Mouse (Mus musculus): ENCODE measurements around the gene Net1. TPM values are rescaled to one million over a fixed set of nuclear protein-coding genes. Genes with fewer than 3 reads are reported as not detected.
"Not testable (repeated sequence)": the region's sequence is repeated elsewhere in the genome, so short reads cannot be mapped to it uniquely, and the experiment has no call there.

Net1 gene
- polyA plus RNA-seq, 1 experiment from 2014 or later: 82.0 TPM

- Histone ChIP-seq H3K4me3 (ENCODE audit: low read depth, low read length) (no peak overlapping the region), H3K9ac (ENCODE audit: low read depth, low read length) (no peak overlapping the region), H3K36me3 (ENCODE audit: control insufficient read depth, insufficient read depth, low read length) (no peaks in the 10 kb centered on the region), H3K27ac (replicated peaks; ENCODE audit: low read depth, low read length) (no peak overlapping the region), H3K4me1 (ENCODE audit: control insufficient read depth, insufficient read depth, low read length) (no peaks in the 10 kb centered on the region), H3K9me3 (ENCODE audit: control insufficient read depth, low read length) (no peaks in the 10 kb centered on the region), H3K27me3 (replicated peaks; ENCODE audit: control insufficient read depth, insufficient read depth, low read length) (no peaks in the 10 kb centered on the region), H3K4me2 (ENCODE audit: low read depth, low read length) (no peak overlapping the region)
- ATAC-seq (ENCODE audit: low read depth): no peak
- DNase-seq (ENCODE audit: low spot score): no peak
- 86% methylated on average over 5 of the region's 5 CpGs for WGBS
Measured at GRCm38 (mm10) chr13:3924483-3924882, 6.5 kb upstream of the Net1 start.

GRCm38 (mm10) chr13:3913504-3913903, 4.5 kb downstream of the Net1 start:
- DNase-seq (ENCODE audit: low spot score): no peak
- Histone ChIP-seq H3K4me2 (ENCODE audit: low read depth, low read length) (no peak overlapping the region), H3K4me1 (ENCODE audit: control insufficient read depth, insufficient read depth, low read length) (no peaks in the 10 kb centered on the region; the same call in 1 of the 2 replicates), H3K9ac (ENCODE audit: low read depth, low read length) (no peak overlapping the region), H3K36me3 (ENCODE audit: control insufficient read depth, insufficient read depth, low read length) (peaks cover 9% of the 10 kb centered on the region; the same call in 1 of the 2 replicates), H3K27me3 (replicated peaks; ENCODE audit: control insufficient read depth, insufficient read depth, low read length) (no peaks in the 10 kb centered on the region), H3K4me3 (ENCODE audit: low read depth, low read length) (no peak overlapping the region), H3K27ac (replicated peaks; ENCODE audit: low read depth, low read length) (no peak overlapping the region), H3K9me3 (ENCODE audit: control insufficient read depth, low read length) (no peaks in the 10 kb centered on the region)
- 76% methylated on average over 4 of the region's 4 CpGs for WGBS
- ATAC-seq (ENCODE audit: low read depth): no peak

DNA sequence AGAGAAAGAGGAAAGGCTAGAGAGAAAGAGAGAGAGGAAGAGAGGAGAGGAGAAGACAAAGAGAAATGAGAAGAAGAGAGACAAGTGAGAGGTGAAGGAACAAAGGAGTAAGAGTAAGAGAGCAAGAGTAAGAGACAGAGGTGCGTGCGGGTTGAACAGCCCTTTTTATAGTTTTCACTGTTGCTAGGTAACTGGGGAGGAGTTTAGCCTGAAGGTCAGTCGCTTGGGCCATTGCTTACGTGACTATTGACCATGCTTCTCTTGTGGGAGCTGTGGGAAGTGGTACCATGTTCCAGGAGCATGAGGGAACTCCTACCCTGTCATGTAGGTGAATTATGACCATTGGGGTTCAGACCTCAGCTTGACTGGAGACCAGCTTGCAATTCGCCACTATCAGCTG, 7.7 kb downstream of the Net1 start:
- 87% methylated on average over 5 of the region's 5 CpGs for WGBS
- no peak overlapping the region for H3K4me3 ChIP-seq (ENCODE audit: low read depth, low read length)
- ATAC-seq (ENCODE audit: low read depth): no peak
- H3K4me2 ChIP-seq (ENCODE audit: low read depth, low read length): no peak overlapping the region
- no peak for DNase-seq (ENCODE audit: low spot score)
- H3K36me3 ChIP-seq (ENCODE audit: control insufficient read depth, insufficient read depth, low read length): peaks cover 7% of the 10 kb centered on the region; the same call in 1 of the 2 replicates
- H3K27me3 ChIP-seq (replicated peaks; ENCODE audit: control insufficient read depth, insufficient read depth, low read length): no peaks in the 10 kb centered on the region
- no peaks in the 10 kb centered on the region for H3K9me3 ChIP-seq (ENCODE audit: control insufficient read depth, low read length)
- H3K4me1 ChIP-seq (ENCODE audit: control insufficient read depth, insufficient read depth, low read length): no peaks in the 10 kb centered on the region
- H3K9ac ChIP-seq (ENCODE audit: low read depth, low read length): no peak overlapping the region
- H3K27ac ChIP-seq (replicated peaks; ENCODE audit: low read depth, low read length): no peak overlapping the region

GRCm38 (mm10) chr13:3908262-3908661, 9.8 kb downstream of the Net1 start:
- no peak overlapping the region for H3K9ac ChIP-seq (ENCODE audit: low read depth, low read length)
- H3K4me1 ChIP-seq (ENCODE audit: control insufficient read depth, insufficient read depth, low read length): no peaks in the 10 kb centered on the region; the same call in 1 of the 2 replicates
- H3K9me3 ChIP-seq (ENCODE audit: control insufficient read depth, low read length): no peaks in the 10 kb centered on the region
- no peak overlapping the region for H3K27ac ChIP-seq (replicated peaks; ENCODE audit: low read depth, low read length)
- H3K27me3 ChIP-seq (replicated peaks; ENCODE audit: control insufficient read depth, insufficient read depth, low read length): no peaks in the 10 kb centered on the region
- no peak for ATAC-seq (ENCODE audit: low read depth)
- H3K4me3 ChIP-seq (ENCODE audit: low read depth, low read length): no peak overlapping the region
- no peaks in the 10 kb centered on the region for H3K36me3 ChIP-seq (ENCODE audit: control insufficient read depth, insufficient read depth, low read length)
- no peak overlapping the region for H3K4me2 ChIP-seq (ENCODE audit: low read depth, low read length)
- DNase-seq (ENCODE audit: low spot score): no peak
- 89% methylated on average over 4 of the region's 4 CpGs for WGBS

DNA sequence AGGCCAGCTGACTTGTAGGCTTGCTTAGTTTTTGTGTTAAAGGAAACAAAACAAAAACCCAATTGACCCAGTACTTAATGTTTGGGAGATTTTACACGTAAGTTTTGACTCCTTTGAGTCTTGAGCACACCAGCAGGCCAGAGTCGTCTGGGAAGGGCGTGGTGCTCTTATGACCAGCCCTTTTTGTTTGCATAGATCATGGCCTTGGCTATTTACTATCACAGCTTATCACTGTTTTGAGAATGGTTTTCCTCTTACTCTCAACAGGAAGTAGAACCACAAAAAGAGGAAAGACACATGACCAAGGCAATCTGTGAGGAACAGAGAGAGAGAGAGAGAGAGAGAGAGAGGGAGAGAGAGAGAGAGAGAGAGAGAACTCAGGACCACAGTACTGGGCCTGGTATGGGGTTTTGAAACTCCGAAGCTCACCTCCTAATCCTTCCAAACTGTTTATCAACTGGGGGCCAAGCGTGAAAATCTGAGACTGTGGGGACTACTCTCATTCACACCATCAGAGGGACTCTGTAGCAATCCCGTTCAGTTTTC, 10.8 kb downstream of the Net1 start:
- Histone ChIP-seq H3K36me3 (ENCODE audit: control insufficient read depth, insufficient read depth, low read length) (no peaks in the 10 kb centered on the region), H3K4me2 (ENCODE audit: low read depth, low read length) (no peak overlapping the region), H3K27ac (replicated peaks; ENCODE audit: low read depth, low read length) (no peak overlapping the region), H3K9me3 (ENCODE audit: control insufficient read depth, low read length) (no peaks in the 10 kb centered on the region), H3K27me3 (replicated peaks; ENCODE audit: control insufficient read depth, insufficient read depth, low read length) (no peaks in the 10 kb centered on the region), H3K9ac (ENCODE audit: low read depth, low read length) (no peak overlapping the region), H3K4me1 (ENCODE audit: control insufficient read depth, insufficient read depth, low read length) (no peaks in the 10 kb centered on the region; the same call in 1 of the 2 replicates), H3K4me3 (ENCODE audit: low read depth, low read length) (no peak overlapping the region)
- ATAC-seq (ENCODE audit: low read depth) (no peak), DNase-seq (ENCODE audit: low spot score) (no peak)
- 82% methylated on average over 6 of the region's 6 CpGs for whole genome bisulfite sequencing

DNA sequence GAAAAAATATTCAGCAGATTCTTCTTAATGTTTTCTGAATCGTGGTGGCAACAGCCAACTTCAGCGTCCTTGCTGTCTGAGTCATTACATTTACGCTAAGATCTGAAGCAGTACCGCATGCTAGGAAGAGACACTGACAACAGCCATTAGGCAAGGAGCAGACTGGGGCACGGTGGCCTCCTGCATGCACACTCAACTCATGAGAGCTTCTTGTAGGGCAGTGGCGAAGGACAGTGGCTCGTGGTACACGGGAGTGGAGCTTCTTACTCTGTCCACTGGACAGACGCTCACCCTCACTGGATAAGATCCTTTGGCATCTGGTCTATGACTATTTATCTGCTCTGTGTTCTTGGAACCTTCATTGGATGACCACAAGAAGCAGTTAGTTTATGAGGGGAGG, 18.7 kb downstream of the Net1 start:
- H3K27ac ChIP-seq (replicated peaks; ENCODE audit: low read depth, low read length): no peak overlapping the region
- WGBS: 93% methylated on average over 9 of the region's 9 CpGs
- no peak for DNase-seq (ENCODE audit: low spot score)
- H3K4me2 ChIP-seq (ENCODE audit: low read depth, low read length): no peak overlapping the region
- H3K4me1 ChIP-seq (ENCODE audit: control insufficient read depth, insufficient read depth, low read length): no peaks in the 10 kb centered on the region; the same call in 1 of the 2 replicates
- H3K9me3 ChIP-seq (ENCODE audit: control insufficient read depth, low read length): no peaks in the 10 kb centered on the region
- ATAC-seq (ENCODE audit: low read depth): no peak
- no peak overlapping the region for H3K9ac ChIP-seq (ENCODE audit: low read depth, low read length)
- H3K4me3 ChIP-seq (ENCODE audit: low read depth, low read length): no peak overlapping the region
- H3K27me3 ChIP-seq (replicated peaks; ENCODE audit: control insufficient read depth, insufficient read depth, low read length): no peaks in the 10 kb centered on the region
- H3K36me3 ChIP-seq (ENCODE audit: control insufficient read depth, insufficient read depth, low read length): no peaks in the 10 kb centered on the region

- not testable (repeated sequence) for H3K4me2 ChIP-seq (ENCODE audit: low read depth, low read length); DNase-seq (ENCODE audit: low spot score); H3K9me3 ChIP-seq (ENCODE audit: control insufficient read depth, low read length); H3K4me3 ChIP-seq (ENCODE audit: low read depth, low read length); H3K4me1 ChIP-seq (ENCODE audit: control insufficient read depth, insufficient read depth, low read length); ATAC-seq (ENCODE audit: low read depth); H3K9ac ChIP-seq (ENCODE audit: low read depth, low read length); H3K36me3 ChIP-seq (ENCODE audit: control insufficient read depth, insufficient read depth, low read length); H3K27ac ChIP-seq (replicated peaks; ENCODE audit: low read depth, low read length); H3K27me3 ChIP-seq (replicated peaks; ENCODE audit: control insufficient read depth, insufficient read depth, low read length)
- 96% methylated on average over 5 of the region's 5 CpGs for WGBS
Measured at GRCm38 (mm10) chr13:3898202-3898601, 19.8 kb downstream of the Net1 start.

DNA sequence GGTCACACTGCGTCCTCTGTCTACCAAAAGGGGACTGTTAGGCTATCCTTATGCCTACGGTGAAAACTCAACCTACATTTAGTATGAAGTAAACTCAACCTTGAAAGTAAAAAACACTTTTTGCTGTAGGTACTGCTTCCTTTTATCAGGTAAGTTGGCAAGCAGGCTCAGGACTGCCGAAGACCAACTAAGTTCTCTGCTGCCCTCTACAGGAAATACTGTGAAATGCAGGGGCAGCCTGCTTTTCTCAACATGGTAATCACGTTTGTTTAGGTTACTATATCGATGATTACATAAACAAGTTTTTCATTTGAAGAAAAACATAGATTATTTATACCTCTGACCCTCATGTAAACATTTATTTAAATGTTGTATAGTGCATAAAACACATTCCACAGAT, 21.1 kb downstream of the Net1 start:
- WGBS: 37% methylated on average over 5 of the region's 5 CpGs

DNA sequence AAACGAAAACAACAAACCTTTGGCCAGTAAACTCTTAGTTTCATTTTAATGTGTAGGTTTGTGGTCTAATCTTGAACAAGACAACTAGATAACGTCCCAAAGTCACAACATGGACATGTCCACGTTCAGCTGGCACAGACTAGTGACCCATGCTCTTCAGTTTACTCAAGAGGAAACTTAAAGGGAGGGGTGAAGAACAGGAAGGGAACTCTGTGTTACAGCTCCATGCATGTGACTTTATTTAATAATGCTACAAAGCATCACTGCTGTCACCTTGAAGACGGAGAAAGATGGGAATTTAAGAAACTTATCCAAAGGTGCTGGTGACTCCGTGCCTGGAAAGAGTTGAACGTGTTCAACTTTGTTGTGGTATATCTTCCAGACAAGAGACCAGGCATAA, 22.0 kb downstream of the Net1 start:
- Histone ChIP-seq H3K9me3 (ENCODE audit: control insufficient read depth, low read length) (no peaks in the 10 kb centered on the region), H3K36me3 (ENCODE audit: control insufficient read depth, insufficient read depth, low read length) (no peaks in the 10 kb centered on the region), H3K9ac (ENCODE audit: low read depth, low read length) (no peak overlapping the region), H3K27ac (replicated peaks; ENCODE audit: low read depth, low read length) (no peak overlapping the region), H3K4me3 (ENCODE audit: low read depth, low read length) (no peak overlapping the region), H3K27me3 (replicated peaks; ENCODE audit: control insufficient read depth, insufficient read depth, low read length) (no peaks in the 10 kb centered on the region), H3K4me2 (ENCODE audit: low read depth, low read length) (no peak overlapping the region), H3K4me1 (ENCODE audit: control insufficient read depth, insufficient read depth, low read length) (peaks cover 7% of the 10 kb centered on the region; the same call in 1 of the 2 replicates)
- ATAC-seq (ENCODE audit: low read depth): no peak
- no peak for DNase-seq (ENCODE audit: low spot score)
- 93% methylated on average over 6 of the region's 6 CpGs for WGBS

More for the DNA sequence above, 21.1 kb downstream of the Net1 start:
- Histone ChIP-seq H3K27me3 (replicated peaks; ENCODE audit: control insufficient read depth, insufficient read depth, low read length) (no peaks in the 10 kb centered on the region), H3K27ac (replicated peaks; ENCODE audit: low read depth, low read length) (no peak overlapping the region), H3K9me3 (ENCODE audit: control insufficient read depth, low read length) (no peaks in the 10 kb centered on the region), H3K36me3 (ENCODE audit: control insufficient read depth, insufficient read depth, low read length) (no peaks in the 10 kb centered on the region), H3K4me2 (ENCODE audit: low read depth, low read length) (no peak overlapping the region), H3K4me3 (ENCODE audit: low read depth, low read length) (no peak overlapping the region), H3K4me1 (ENCODE audit: control insufficient read depth, insufficient read depth, low read length) (0 out of 2 replicates have a peak, but pooled peaks cover 4% of the 10 kb centered on the region), H3K9ac (ENCODE audit: low read depth, low read length) (no peak overlapping the region)
- DNase-seq (ENCODE audit: low spot score) (peak; percentile 86), ATAC-seq (ENCODE audit: low read depth) (no peak)
